Mouse (Mus musculus) erythroblast, adult 5-6 weeks (primary cell): ENCODE measurements around the gene Fam184b. TPM values are rescaled to one million over a fixed set of nuclear protein-coding genes. Genes with fewer than 3 reads are reported as not detected.
A peak's percentile ranks its signal among the peaks of the same experiment; 100 is the strongest.

Experiments
- ATAC-seq: replicated peaks from 2 replicates; pipeline ENCODE4 v1.8.0; 2016; ENCODE audit warnings: moderate number of reproducible peaks, mild to moderate bottlenecking, moderate TSS enrichment, inconsistent platforms; ENCODE audit not compliant: poor library complexity, low FRiP score, severe bottlenecking
- total RNA-seq, 2 experiments: library from RNA; stranded (forward) in 1 of 2; stranded (reverse) in 1 of 2; fragments of 150-400 nt in 1 of 2; fragments of 200-764, 138-1000 nt in 1 of 2; gene quantifications; 2 replicates each; pipeline versions ENCODE4 v1.2.3 to v1.2.4; 2015 to 2017; ENCODE audit warnings: low replicate concordance in 2 of 2

Gene Fam184b
- total RNA-seq, 2 experiments from 2014 or later = not detected

DNA sequence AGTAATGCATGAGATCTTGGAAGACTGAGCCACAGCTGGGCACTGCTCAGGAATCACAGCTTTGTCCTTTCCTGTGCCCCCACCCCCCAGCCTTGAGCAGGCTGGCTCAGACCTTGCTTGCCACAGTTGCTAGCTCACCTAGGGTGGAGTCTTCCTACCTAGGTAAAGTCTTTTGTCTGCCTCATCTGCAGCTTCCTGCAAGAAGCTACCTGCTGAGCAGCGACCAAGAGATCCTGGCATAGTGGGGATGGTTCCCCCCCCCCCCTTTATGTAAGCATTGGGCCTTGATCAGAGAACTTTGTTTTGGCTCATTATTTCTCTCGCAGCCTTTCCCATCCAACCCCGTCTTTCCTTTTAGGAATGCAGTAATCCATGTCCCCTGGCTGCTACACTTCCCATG is 17.9 kb downstream of the Fam184b start:
- ATAC-seq = no peak

DNA sequence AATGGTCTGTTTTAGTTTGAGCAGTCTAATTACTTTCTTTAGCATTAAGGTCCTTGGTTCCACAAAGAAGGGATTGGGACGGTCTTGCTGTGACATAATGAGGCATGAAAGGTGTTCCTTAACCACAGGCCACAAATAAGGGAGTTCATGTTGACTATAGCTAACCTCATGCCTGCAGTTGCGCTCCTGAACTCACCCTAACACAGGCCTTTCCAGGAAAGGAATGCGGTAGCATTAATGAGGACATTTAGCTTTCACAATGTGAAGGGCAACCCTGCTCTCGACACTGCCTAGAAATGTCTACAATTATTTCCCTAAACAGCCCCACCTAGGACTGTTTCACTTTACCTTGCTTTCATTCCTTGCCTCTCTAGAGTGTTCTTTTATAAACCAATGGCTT is 40.4 kb downstream of the Fam184b start:
- no peak for ATAC-seq

DNA sequence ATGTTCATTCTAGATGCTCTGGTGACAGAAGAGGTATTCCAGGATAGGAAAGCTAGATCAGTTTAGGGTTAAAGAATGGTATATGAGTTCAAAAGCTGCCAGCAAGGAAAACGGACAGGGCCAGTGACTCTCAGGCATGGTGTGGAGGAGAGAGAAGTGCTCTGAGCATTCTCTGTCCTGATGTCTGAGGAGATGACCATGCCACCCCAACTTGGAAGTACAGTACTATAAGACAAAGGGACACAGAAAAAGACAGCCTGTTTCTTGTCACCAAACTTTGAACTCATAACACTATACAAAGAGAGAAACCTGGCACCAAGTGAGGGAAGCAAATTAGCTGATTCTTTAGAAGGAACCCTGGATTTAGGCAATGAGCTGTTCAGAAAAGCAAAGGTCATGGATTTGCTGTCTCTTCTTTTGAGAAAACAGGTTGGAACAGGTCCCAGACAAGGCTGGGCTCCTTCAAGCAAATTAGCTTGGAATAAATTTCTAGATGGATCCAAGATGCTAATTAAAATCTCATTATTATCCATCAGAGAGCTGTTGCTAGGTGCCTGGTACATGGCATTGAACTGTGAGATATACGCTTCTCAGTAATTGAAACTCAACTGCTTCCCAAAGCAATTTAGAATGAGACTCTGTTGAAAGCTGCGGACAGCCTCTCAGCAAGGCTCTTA is 43.9 kb downstream of the Fam184b start:
- ATAC-seq = no peak

DNA sequence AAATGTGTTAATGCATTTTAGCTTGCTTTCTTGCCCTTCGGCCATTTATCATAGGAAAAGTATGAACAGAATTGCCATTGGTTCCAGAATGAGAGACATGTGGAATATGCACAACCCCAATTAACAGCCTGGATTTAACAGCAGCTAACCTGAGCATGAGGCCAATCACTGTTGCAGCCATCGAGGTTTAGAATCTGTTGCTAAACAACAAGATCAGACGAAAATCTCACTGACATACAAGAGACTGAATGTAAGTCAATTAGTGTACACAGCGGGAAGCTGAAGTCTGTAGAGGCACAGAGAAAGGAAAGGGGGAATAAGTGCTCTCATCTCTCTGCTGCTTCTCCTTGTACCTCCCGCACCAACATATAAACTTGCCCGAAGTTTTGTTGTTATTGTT is 46.1 kb downstream of the Fam184b start:
- no peak for ATAC-seq

DNA sequence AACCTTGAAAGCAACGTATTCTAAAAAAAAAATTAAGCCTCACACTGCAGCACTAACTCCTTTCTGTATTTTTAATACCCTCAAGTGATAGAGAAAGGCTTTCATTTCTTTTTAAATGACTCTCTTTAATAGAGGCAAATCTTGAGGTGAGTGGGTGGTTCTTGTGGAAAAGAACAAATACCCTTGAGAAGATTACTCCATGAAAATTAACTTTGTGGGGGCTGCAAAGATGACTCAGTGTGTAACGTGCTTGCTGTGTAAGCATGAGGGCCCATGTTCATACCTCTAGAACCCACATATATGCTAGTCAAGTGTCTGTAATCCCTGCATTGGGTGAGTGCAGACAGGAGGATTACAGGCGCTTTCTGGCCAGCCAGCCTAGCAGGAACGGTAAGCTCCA is 49.3 kb downstream of the Fam184b start:
- ATAC-seq = no peak

DNA sequence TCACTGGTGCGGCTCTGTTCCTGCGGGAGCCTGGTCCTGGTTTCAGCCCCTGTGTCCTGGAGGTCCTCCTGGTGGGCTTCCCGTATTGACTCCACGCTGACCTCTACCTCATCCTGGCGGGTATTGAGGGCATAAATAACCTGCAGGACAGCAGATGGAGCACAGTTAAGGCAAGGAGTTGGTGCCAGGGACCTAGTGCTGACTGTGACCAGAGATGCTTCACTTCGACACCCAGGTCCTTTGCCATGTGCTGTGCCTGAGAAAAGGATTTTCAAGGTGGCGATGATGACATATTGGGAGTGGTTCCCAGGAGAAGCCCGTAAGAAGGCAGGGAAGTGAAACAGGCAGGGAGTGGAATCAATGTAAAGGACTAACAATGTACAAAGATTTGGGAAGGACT is 54.8 kb downstream of the Fam184b start:
- no peak for ATAC-seq

DNA sequence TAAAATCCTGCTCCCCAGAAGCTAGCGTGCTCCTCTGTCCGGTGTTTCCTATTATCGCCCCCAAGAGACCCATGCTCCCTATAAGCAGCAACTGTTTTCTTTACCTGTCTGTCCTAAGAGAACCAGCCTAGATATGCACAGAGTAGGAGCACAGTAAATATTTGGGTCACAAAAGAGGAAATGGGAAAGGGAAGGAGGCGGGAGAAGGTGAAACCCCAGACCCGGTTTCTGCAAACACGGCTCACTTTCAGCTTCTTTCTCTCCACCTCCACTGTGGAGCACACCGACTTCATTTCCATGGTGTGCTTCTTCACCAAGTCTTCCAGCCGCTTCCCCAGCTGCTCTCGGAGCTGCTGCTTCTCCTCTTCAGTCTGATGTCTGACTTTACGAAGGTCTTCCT is 59.1 kb downstream of the Fam184b start:
- ATAC-seq = no peak

DNA sequence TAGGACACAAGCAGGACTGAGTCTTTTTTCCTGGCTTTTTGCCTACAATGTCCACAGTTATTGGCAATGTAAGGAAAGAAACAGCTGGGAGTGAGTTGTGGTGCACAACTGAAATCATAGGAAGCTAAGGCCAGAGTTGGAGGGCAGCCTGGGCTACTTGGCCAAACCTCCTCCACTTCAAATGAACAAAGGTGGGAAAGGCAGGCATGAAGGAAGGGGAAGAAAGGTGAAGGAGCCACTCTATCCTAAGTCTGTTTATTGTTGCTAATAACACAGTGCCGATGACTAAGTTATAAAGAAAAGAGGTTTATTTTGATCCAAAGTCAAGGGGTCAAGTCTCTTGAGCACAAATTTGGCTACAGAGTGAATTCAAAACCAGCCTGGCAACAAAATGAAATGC is 62.0 kb downstream of the Fam184b start:
- ATAC-seq = no peak

DNA sequence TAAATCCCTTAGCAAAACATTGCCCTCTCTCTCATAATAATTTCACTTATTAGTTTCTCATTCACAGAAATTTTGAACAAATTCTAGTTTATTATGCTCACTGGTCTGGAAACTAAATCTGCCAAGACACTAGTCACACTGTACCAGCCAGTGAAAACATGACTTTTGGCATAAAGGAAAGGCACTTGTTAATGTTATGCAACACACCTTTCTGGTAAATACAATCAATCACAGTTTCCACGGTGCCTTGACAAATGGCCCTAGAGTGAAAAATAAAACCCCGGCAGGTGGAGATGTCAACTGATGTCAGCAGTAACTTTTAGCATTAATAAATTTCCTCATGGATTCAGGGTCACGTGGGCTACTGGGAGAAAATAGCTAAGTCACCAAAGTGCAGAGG is 62.7 kb downstream of the Fam184b start:
- no peak for ATAC-seq

DNA sequence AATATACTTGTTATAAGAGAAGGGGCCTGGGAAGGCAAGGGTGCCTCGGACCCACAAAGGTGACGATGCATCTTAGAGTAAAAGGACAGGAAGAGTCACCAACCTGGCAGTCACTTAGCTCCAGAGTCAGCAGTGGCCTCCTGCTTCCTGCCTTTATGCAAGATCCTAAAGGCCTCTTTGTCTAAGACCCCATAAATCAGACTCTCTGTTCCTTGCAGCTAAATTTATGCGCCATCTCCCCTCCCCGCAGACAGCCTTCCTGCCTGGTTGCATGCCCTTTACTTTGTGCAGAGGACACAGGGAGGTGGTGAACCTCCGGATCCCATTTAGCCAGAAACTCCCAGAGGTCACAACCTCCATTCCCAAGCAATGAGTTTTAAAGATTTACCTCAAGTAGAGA is 66.6 kb downstream of the Fam184b start:
- no peak for ATAC-seq

DNA sequence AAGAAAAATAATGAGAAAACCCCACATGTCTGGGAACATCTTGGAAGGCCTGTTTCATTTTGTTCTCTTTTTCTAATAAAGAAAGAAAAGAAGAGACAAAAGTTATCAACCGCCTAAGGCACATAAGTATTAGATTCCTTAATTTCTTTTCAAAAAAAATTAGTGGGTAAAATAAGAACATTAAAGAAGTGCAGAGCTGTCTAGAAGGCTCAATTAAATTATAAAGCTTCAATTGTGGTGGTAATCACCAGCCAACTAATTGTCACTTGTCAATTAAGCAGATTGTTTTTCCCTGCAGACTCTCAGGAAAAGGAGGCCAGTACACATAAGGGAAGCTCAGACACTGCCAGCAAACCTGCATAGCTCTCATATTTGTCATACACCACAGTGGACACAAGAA is 73.6 kb downstream of the Fam184b start:
- no peak for ATAC-seq

DNA sequence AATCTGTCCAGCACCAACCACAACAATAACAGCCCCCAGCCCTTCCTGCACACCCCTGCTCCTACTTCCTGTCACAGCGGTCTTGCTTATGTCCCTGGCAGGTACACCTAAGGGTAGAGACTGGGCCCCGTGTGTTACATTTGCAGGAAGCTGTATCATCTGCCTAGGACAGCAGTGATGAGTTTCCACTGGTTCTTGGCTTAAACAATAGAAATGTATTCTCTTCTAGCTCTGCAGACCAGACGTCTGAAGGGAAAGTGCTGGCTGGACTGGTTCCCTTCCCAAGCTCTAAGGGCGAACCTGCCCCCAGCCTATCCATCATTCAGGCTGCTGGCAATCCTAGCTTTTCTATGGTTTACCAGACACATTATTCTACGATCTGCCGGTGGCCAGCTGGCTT is 75.4 kb downstream of the Fam184b start:
- ATAC-seq = no peak

DNA sequence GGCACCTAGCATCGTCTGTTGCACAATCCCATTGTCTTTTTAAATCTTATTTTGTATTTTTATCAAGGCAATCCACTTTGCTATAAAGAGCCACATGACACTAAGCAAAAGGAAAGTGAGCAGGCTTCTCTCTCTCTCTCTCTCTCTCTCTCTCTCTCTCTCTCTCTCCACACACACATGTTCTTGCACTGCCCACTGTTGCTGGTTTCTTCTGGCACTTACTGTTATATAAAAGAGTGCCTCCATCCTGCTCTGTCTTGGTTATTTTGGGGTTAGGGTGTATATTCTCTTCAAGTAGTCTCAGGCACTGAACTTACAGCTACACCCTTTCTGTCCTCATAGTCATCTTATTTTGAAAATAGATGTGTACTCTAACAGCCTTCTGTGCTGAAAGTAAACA is 89.8 kb downstream of the Fam184b start:
- ATAC-seq = no peak

DNA sequence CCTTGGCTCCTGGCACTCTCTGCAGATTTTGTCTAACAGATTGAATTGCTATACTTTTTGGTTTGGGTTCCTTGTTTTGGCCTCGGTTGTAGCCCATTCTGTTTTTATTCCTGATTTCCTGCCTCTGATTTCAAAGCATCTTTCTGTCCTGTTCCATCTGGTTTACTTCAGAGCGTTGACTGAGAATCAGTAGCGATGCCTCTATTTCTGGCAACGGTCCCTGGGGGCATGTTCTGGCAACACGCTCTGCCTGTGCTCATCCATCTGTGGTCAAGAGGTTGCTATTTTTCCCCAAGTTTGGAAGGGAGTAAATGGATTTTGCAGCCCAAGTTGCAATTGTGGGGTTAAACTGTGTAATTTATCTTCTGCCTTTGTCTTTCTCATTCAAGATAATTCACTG is 96.0 kb downstream of the Fam184b start:
- ATAC-seq = no peak

DNA sequence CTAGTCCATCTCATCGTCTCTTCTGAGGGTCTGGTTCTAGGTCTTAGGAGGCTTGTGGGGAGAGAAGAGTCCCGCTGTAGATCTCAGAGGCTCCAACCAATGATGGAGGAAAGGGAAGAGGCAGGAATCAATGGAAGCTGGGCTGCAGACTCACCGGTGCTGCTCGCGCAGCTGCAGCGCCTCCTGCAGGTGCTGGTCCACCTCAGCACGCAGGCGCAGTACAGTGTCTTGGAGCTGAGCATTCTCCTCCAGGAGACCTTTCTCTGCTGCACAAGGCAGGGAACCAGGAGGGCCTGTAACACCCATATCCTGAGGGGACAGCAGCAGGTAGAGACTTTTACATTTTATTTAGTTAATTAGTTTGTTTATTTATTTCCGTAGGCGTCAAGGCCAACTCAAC is 99.9 kb downstream of the Fam184b start:
- ATAC-seq = no peak

DNA sequence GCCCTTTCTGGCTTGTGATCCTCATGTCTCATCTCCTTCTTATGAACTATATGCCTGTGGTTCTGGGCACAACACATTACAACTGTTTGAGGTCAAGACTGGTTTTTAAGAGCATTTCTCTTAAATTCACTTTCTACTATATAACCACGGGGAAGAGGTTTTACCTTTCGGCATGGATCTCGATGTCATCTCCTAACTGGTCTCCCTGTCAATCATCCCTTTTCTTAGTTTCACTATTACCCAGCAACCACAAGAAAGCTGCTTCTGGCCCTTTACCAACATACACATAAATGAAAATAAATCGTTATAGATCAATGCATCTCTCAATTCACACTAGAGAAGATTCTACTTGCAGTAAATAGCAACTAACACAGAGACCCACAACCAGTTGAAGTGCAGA is 104.2 kb downstream of the Fam184b start:
- ATAC-seq = no peak

DNA sequence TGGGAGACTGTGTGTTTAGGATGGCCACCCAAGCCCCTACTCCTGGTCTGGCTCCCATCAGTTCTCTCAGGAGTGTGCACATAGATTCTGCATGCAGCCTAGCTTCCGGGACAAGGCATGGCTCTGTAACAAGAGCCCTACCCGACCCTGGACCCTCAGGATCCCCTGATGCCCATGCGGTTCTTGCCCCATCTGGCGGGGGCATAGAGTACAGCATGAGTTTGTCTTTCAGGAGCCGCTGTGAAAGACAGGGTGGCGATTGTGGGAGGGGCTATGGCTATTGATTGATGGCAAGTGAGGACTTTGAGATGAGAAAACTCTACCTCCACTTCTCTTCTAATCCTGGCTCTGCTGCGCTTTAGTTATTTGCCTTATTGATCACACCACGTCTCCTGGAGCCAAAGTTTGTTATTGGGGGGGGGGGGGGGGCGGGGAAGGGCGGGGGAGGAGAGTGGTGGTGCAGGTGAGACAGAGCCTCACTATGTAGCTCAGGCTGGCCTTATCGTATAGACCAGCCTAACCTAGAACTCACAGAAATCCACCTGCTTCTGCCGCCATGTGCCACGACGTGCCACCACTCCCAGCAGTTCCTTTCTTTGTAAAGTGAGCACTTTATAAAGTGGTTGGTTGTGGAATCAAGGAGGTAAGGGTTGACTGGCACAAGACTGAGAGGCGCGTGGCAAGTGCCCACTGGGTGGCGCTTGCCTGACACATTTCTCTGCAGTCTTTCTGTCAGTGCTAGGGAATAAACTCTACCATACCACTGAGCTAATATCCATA is 104.9 kb downstream of the Fam184b start:
- ATAC-seq = no peak

DNA sequence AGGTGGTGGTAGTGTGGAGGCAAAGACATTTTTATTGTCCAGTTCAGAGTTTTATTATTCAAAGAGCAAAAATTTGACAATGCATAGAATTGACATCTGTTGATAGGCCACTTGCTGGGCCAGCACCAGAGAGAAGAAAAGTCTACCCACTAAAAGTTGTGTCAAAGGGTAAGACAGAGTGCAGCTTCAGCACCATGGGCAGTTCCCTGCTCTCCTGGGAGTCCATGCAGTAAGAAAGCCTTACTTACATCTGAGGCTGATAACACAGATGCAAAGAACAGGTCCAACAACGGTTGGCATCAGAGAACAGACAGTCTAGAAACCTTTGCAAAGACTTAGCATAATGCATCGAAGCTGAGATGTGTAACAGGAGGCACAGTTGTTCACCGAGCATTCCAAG is 109.7 kb downstream of the Fam184b start:
- ATAC-seq = no peak

DNA sequence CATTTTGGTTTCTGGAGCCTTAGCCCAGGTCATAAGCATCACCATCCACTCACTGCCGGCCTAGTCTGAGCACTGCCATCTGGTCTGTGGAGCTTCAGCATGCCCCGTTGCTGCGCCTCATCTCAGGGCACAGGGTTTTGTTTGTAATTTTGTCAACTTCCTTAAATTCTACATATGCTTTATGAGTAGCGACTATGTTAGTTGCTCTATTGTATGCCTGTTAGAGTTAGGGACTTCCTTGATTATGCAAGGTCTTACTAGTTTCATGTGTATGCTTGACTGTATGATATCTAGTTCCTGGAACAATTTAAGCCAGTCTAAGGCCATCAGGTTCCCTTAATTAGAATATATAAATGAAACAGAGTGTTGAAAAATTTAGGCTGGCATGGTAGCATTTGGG is 113.1 kb downstream of the Fam184b start:
- ATAC-seq = no peak

DNA sequence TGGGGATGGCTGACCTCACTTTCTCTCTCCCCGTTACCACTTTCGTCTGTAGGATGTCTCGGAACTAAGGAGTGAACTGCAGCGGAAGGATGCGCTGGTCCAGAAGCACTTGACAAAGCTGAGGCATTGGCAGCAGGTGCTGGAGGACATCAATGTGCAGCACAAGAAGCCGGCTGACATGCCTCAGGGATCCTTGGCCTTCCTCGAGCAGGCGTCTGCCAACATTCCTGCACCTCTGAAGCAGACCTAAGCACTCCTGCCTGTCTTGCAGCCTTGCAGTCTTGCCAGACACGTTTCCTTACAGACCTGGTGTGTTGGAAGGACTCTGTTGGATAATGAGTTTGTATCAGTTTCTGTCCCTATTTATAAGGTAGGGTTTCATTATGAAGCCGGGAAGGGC is 114.3 kb downstream of the Fam184b start:
- no peak for ATAC-seq

DNA sequence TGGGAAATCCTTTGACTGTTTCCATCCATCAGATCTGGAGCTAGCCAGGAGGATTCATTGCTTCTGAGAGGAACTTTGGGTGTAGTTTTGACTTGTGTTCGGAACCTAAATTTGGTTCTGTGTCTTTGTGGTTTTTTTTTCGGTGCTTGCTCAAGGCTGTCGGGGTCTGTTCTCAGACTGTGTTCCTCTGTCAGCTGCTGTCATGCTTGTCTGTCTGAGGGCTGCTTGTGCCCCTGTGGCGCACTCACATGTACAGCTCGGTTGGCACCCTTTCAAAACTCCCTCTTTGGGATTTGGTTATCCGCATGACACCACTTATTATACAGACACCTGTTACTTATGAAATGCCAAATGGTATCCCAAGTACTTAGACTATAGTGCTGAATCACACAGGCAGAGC is 117.8 kb downstream of the Fam184b start:
- ATAC-seq = no peak

DNA sequence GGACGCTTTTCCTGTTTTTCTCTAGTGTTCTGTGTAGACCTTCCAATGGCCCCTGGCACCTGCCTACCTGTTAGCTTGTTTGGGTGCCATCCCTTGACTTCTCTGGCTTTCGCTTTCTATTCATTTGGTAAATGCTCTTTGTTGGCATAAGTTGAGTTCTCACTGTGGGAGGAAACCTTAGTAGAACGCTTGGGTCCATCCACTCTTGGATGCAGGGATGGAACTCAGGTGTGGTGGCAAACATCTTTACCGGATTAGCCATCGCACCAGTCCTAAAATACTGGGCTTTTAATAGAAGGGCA is 118.7 kb downstream of the Fam184b start:
- peak; percentile 17 for ATAC-seq
